Mouse (Mus musculus) brain, adult 10 weeks (tissue): Measurements from ENCODE around the gene Kdelc1. TPM values are rescaled to one million over a fixed set of nuclear protein-coding genes. Genes with fewer than 3 reads are reported as not detected.

ENCODE experiments used
- polyA plus RNA-seq: library from polyadenylated mRNA; stranded (reverse); fragments of 350-450 nt; fragmentation: Illumina TruSeq; extraction: RNeasy Lipid Tissue Mini Kit (QIAGEN cat#74804); gene quantifications from one replicate; pipeline ENCODE4 v1.2.3, GENCODE M21; 2015; ENCODE audit warnings: low read depth, low replicate concordance

Gene Kdelc1
- 12.2 TPM for polyA plus RNA-seq

DNA sequence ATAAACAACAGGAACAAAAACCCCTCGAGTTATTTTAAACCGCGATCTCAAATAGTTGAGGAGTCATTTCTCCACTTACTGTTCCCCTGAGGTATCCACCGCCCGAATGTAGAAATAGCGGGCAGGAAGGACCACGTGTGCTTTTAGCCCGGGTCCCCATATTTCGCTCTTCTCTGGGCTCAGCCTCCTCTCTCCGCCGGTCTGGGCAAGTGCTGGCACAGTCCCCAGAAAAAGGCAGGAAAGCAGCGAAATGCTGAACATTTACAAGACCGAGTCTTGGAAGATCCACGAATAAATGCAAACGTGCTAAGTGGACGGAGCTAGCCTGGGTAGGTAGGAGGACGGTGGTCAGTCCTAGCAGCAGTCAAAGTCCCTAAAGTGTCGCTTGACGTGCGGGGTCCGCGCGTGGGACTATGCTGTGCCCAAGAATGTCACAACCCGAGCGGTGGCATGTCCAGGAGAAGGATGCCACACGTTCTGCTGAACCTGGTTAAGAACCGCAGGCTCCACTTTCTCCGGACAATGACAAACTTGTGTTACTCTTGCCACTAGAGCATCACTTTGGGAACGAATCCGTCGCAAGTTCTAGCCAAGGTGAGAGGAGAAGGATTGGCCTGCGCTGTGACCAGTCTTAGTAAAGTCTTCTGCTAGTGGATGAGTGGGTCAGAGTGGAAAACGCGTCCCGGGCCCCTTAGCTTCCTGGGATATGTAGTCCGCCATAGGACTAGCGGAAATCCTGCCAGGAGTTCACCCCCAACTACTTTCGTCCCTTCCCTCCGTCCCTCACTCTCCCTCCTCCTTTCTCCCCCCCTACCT, at the start of gene Kdelc1, which contains the start of gene Bivm:
Gene Kdelc1 (minus strand): TSS at position 570 of the 816 bp plus-strand sequence.
Gene Bivm (plus strand): TSS at position 719 of the 816 bp plus-strand sequence.

DNA sequence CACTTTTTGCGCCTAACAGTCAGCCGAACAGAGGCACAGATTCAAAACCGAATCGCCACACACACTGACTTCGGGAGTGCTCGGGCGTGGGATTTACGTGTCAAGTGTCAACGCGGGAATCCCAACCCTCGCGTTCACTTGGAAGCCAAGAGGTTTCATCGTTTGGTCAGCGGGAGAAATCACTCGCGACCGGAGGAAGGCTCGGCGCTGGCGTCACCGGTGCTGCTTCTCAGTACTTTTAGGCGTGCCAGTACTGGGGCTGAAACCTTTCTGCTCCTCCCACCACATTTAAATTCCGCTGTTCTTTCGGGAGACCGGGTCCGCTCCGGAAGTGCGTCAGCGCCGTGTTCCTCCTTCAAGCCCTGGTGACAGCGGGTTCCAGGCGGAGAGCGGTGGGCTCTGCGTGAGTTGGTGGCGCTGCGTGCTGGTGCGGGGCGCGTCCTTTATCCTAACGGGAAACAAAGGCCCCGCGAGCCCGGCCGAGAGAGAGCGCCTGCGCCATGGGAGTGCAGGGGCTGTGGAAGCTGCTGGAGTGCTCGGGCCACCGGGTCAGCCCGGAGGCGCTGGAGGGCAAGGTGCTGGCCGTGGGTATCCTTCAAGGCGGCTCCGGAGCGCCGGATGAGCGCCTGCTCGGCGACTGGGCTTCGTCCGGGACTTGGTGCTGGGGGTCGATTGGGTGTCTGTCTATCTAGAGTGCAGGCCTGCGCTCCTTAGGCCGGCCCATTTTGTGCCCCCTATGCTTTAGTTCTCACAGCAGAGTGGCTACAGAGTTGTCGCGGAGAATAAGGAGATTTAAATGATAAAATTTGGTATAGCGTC, 29.2 kb upstream of the Kdelc1 start, which contains the start of gene Ercc5:
Gene Ercc5 (plus strand): TSS at position 182 of the 819 bp plus-strand sequence.

DNA sequence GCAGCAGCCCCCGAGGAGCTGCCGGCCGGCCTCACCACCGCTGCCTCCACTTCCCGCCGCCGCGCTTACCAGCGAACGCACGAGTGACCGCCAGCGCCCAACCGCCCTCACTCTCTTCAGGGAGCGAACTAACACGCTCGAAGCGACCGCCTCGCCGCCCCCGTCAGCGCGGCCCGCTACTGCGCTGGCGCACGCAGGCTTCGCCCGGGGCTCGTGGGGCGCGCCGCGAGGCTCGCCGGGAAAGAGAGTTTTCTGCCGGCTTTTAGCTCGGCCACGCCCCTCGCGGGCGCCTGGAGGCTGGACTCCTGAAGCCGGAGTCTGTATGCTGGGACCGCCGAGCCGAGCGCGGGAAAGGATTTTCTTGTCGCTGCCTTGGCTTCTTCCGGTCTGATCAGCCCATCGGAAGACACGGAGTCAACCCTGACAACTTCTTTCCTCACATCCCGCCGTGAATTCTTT, 16.3 kb downstream of the Kdelc1 start, which contains the start of gene Tex30:
Gene Tex30 (minus strand): TSS at position 183 of the 459 bp plus-strand sequence.

DNA sequence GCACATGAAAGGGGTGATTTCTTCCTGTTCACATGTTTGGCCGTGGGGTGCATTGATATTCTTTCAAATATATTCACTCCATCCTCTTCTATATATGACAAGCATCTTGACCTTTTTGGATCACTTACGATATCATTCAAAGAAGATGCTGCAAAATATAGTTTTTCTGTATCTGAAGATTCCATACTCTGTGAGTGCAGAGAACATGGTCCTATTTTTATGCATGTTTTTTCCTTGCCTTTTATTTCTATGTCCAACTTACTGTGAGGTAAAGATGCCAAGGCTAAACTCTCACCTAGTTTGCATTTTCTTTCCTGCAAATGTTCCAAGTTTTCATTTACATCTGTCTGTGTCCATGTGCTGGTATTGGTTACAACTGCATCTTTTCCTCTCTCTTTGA, 56.8 kb downstream of the Kdelc1 start, which contains the start of gene Gm8251:
Gene Gm8251 (minus strand): TSS at position 101 of the 400 bp plus-strand sequence.

Other genes with a start within 250 kb of the Kdelc1 start
- 36.8 TPM for gene Tpp2, start 185.2 kb downstream of the Kdelc1 start, polyA plus RNA-seq
- not detected for gene Mettl21c, start 98.8 kb downstream of the Kdelc1 start, polyA plus RNA-seq
- gene Gm8251, start 56.9 kb downstream of the Kdelc1 start, polyA plus RNA-seq = not detected
- 12.7 TPM for gene Tex30, start 16.4 kb downstream of the Kdelc1 start, polyA plus RNA-seq
- 23.6 TPM for gene Bivm, start 149 bp upstream of the Kdelc1 start, polyA plus RNA-seq
- gene Ercc5, start 28.9 kb upstream of the Kdelc1 start, polyA plus RNA-seq = 13.0 TPM
- not detected for gene Mettl21e, start 100.2 kb upstream of the Kdelc1 start, polyA plus RNA-seq